Mouse (Mus musculus) embryonic facial prominence, embryonic 12.5 days (tissue): Measurements from ENCODE around the gene Kat8. TPM values are rescaled to one million over a fixed set of nuclear protein-coding genes. Genes with fewer than 3 reads are reported as not detected.

ENCODE experiments used
- ATAC-seq: fragments of 200-750 bp; cut with Nextera tagmentation; 2 replicates; pipeline ENCODE4 v1.8.0; 2017; ENCODE audit not compliant: insufficient number of reproducible peaks, insufficient read depth, low FRiP score, low TSS enrichment
- H3K27ac ChIP-seq: fragments of 300-500 bp; sonication (generic); 2 replicates; pipeline ENCODE4 v1.5.1; 2016; ENCODE audit warnings: mild to moderate bottlenecking
- H3K27me3 ChIP-seq: fragments of 300-500 bp; sonication (generic); 2 replicates; pipeline ENCODE4 v1.6.1; 2016; ENCODE audit warnings: mild to moderate bottlenecking, moderate library complexity
- H3K36me3 ChIP-seq: fragments of 300-500 bp; sonication (generic); 2 replicates; pipeline ENCODE4 v1.6.1; 2016; ENCODE audit warnings: mild to moderate bottlenecking
- H3K4me1 ChIP-seq: fragments of 300-500 bp; sonication (generic); 2 replicates; pipeline ENCODE4 v1.6.1; 2016
- H3K4me2 ChIP-seq: fragments of 300-500 bp; sonication (generic); replicated peaks from 2 replicates; pipeline ENCODE4 v1.6.1; 2016; ENCODE audit warnings: mild to moderate bottlenecking, moderate library complexity
- H3K4me3 ChIP-seq: fragments of 300-500 bp; sonication (generic); 2 replicates; pipeline ENCODE4 v1.5.1; 2016; ENCODE audit warnings: mild to moderate bottlenecking
- H3K9ac ChIP-seq: fragments of 300-500 bp; sonication (generic); 2 replicates; pipeline ENCODE4 v1.6.1; 2016; ENCODE audit warnings: mild to moderate bottlenecking, moderate library complexity
- H3K9me3 ChIP-seq: fragments of 300-500 bp; sonication (generic); 2 replicates; pipeline ENCODE4 v1.6.1; 2016; ENCODE audit warnings: mild to moderate bottlenecking, moderate library complexity
- WGBS: fragments of 180-500 bp; shearing (Covaris S2); methylation state at CpG from one replicate; pipeline ENCODE4 v1.1.7; 2016; 5-methylcytosine and 5-hydroxymethylcytosine counted together
- polyA plus RNA-seq: library from polyadenylated mRNA; unstranded; fragments of >200 nt; fragmentation: Nextera tagmentation; extraction: Ambion mirVana; gene quantifications from 2 replicates; pipeline ENCODE4 v1.2.1, GENCODE M21; 2016

Kat8 gene
- 50.9 and 53.7 TPM in 2 replicates for polyA plus RNA-seq

- H3K4me3 ChIP-seq: peak within 1 kb of the TSS; percentile 75
- H3K4me2 ChIP-seq: peak within 1 kb of the TSS; percentile 66
- peaks cover 47% of the 10 kb centered on the region for H3K36me3 ChIP-seq
- H3K9me3 ChIP-seq: no peaks in the 10 kb centered on the region
- no peaks in the 10 kb centered on the region for H3K27me3 ChIP-seq
- WGBS: 2% methylated on average over 40 of the region's 40 CpGs
- peak within 1 kb of the TSS; percentile 77 for H3K9ac ChIP-seq
- peak; percentile 93 for ATAC-seq
- peak within 1 kb of the TSS; percentile 81 for H3K27ac ChIP-seq
- peaks cover 7% of the 10 kb centered on the region; the same call in 1 of the 2 replicates for H3K4me1 ChIP-seq
Observed at GRCm38 (mm10) chr7:127912190-127912871, at the start of gene Kat8. TSS of gene Kat8 (plus strand) at chr7:127912516.

GRCm38 (mm10) chr7:127866434-127866833 is 45.9 kb upstream of the Kat8 start:
- Histone ChIP-seq H3K9ac (no peak overlapping the region), H3K36me3 (peaks cover 44% of the 10 kb centered on the region), H3K27ac (no peak overlapping the region), H3K4me3 (no peak overlapping the region), H3K4me1 (no peaks in the 10 kb centered on the region), H3K4me2 (no peak overlapping the region), H3K9me3 (no peaks in the 10 kb centered on the region), H3K27me3 (no peaks in the 10 kb centered on the region)
- ATAC-seq: no peak
- WGBS: 96% methylated on average over 12 of the region's 12 CpGs

- Histone ChIP-seq H3K4me2 (no peak overlapping the region), H3K27ac (no peak overlapping the region), H3K4me1 (no peaks in the 10 kb centered on the region), H3K36me3 (peaks cover 53% of the 10 kb centered on the region), H3K27me3 (no peaks in the 10 kb centered on the region), H3K4me3 (no peak overlapping the region), H3K9ac (no peak overlapping the region), H3K9me3 (no peaks in the 10 kb centered on the region)
- no peak for ATAC-seq
- 97% methylated on average over 18 of the region's 18 CpGs for WGBS
Observed at GRCm38 (mm10) chr7:127867641-127868040, 44.7 kb upstream of the Kat8 start.

- H3K9me3 ChIP-seq: no peaks in the 10 kb centered on the region
- ATAC-seq: no peak
- no peak overlapping the region for H3K4me3 ChIP-seq
- H3K27ac ChIP-seq: no peak overlapping the region; the same call in 1 of the 2 replicates
- H3K36me3 ChIP-seq: peaks cover 57% of the 10 kb centered on the region
- no peaks in the 10 kb centered on the region for H3K27me3 ChIP-seq
- 82% methylated on average over 3 of the region's 3 CpGs for WGBS
- H3K9ac ChIP-seq: 0 out of 2 replicates have a peak overlapping the region, but pooled peaks have one; percentile 12
- peaks cover 12% of the 10 kb centered on the region for H3K4me1 ChIP-seq
- H3K4me2 ChIP-seq: no peak overlapping the region
Observed at GRCm38 (mm10) chr7:127869149-127869810, 43.0 kb upstream of the Kat8 start.

GRCm38 (mm10) chr7:127870136-127870821 is 42.0 kb upstream of the Kat8 start:
- WGBS: 80% methylated on average over 5 of the region's 5 CpGs
- no peaks in the 10 kb centered on the region for H3K27me3 ChIP-seq

GRCm38 (mm10) chr7:127874812-127875626 is 37.3 kb upstream of the Kat8 start:
- H3K27ac ChIP-seq: peak overlapping the region; percentile 99
- H3K4me2 ChIP-seq: peak overlapping the region; percentile 87
- peaks cover 42% of the 10 kb centered on the region for H3K36me3 ChIP-seq
- H3K4me1 ChIP-seq: peaks cover 23% of the 10 kb centered on the region
- no peak; the same call in 1 of the 2 replicates for ATAC-seq
- H3K27me3 ChIP-seq: no peaks in the 10 kb centered on the region
- WGBS: 4% methylated on average over 20 of the region's 20 CpGs
- peak overlapping the region; percentile 95 for H3K9ac ChIP-seq
- H3K9me3 ChIP-seq: no peaks in the 10 kb centered on the region
- peak overlapping the region; percentile 93 for H3K4me3 ChIP-seq

More at GRCm38 (mm10) chr7:127870136-127870821, 42.0 kb upstream of the Kat8 start:
- H3K4me2 ChIP-seq: no peak overlapping the region
- H3K4me3 ChIP-seq: no peak overlapping the region
- peaks cover 15% of the 10 kb centered on the region for H3K4me1 ChIP-seq
- no peaks in the 10 kb centered on the region for H3K9me3 ChIP-seq
- H3K36me3 ChIP-seq: peaks cover 47% of the 10 kb centered on the region
- ATAC-seq: no peak
- H3K27ac ChIP-seq: no peak overlapping the region
- H3K9ac ChIP-seq: no peak overlapping the region

- H3K4me1 ChIP-seq: peaks cover 23% of the 10 kb centered on the region
- 0% methylated on average over 42 of the region's 43 CpGs for WGBS
- peak overlapping the region; percentile 87 for H3K4me2 ChIP-seq
- peak overlapping the region; percentile 93 for H3K4me3 ChIP-seq
- H3K9ac ChIP-seq: peak overlapping the region; percentile 95
- H3K9me3 ChIP-seq: no peaks in the 10 kb centered on the region
- H3K27me3 ChIP-seq: no peaks in the 10 kb centered on the region
- peaks cover 45% of the 10 kb centered on the region for H3K36me3 ChIP-seq
- peak; percentile 95 for ATAC-seq
- H3K27ac ChIP-seq: peak overlapping the region; percentile 99
Observed at GRCm38 (mm10) chr7:127875627-127876001, 36.7 kb upstream of the Kat8 start.

- H3K27ac ChIP-seq: peak within 1 kb of the TSS; percentile 99
- under 1% methylated on average over 40 of the region's 41 CpGs for WGBS
- H3K9ac ChIP-seq: peak within 1 kb of the TSS; percentile 95
- peaks cover 23% of the 10 kb centered on the region for H3K4me1 ChIP-seq
- no peaks in the 10 kb centered on the region for H3K9me3 ChIP-seq
- peak within 1 kb of the TSS; percentile 87 for H3K4me2 ChIP-seq
- H3K4me3 ChIP-seq: peak within 1 kb of the TSS; percentile 93
- ATAC-seq: peak; percentile 86
- H3K36me3 ChIP-seq: peaks cover 48% of the 10 kb centered on the region
- no peaks in the 10 kb centered on the region for H3K27me3 ChIP-seq
Observed at GRCm38 (mm10) chr7:127876041-127876466, 36.3 kb upstream of the Kat8 start, which contains the start of gene Zfp646. TSS of gene Zfp646 (plus strand) at chr7:127876221.

GRCm38 (mm10) chr7:127876467-127877348 is 35.6 kb upstream of the Kat8 start, which contains the start of gene Zfp668:
TSS of gene Zfp668 (minus strand) at chr7:127876828.
- Histone ChIP-seq H3K4me2 (peak within 1 kb of the TSS; percentile 87), H3K9me3 (no peaks in the 10 kb centered on the region), H3K27ac (peak within 1 kb of the TSS; percentile 99), H3K9ac (peak within 1 kb of the TSS; percentile 95), H3K4me1 (peaks cover 23% of the 10 kb centered on the region), H3K36me3 (peaks cover 52% of the 10 kb centered on the region), H3K4me3 (peak within 1 kb of the TSS; percentile 93), H3K27me3 (no peaks in the 10 kb centered on the region)
- WGBS: under 1% methylated on average over 60 of the region's 60 CpGs
- ATAC-seq: peak; percentile 48

- Histone ChIP-seq H3K9me3 (no peaks in the 10 kb centered on the region), H3K9ac (no peak overlapping the region), H3K4me3 (0 out of 2 replicates have a peak overlapping the region, but pooled peaks have one; percentile 4), H3K36me3 (peaks cover 67% of the 10 kb centered on the region), H3K4me1 (peaks cover 24% of the 10 kb centered on the region), H3K4me2 (no peak overlapping the region), H3K27ac (no peak overlapping the region), H3K27me3 (no peaks in the 10 kb centered on the region)
- ATAC-seq: no peak
- 96% methylated on average over 9 of the region's 9 CpGs for WGBS
Observed at GRCm38 (mm10) chr7:127879301-127879700, 33.0 kb upstream of the Kat8 start.
